In genomic region chr2:27246712-27247486, GRCm38 (mm10) we compare ENCODE assay signal across 8 mouse cellular contexts. TPM values are rescaled to one million over a fixed set of nuclear protein-coding genes. Genes with fewer than 3 reads are reported as not detected.
DNase-seq lines count a peak whose midpoint lies in the region; ATAC-seq lines count a peak whose summit lies in the region.

No protein-coding gene starts in this region.

- no peaks in the 10 kb centered on the region for H3K36me3 ChIP-seq in embryonic facial prominence, embryonic 11.5 days (replicated peaks; ENCODE audit: control insufficient read depth, insufficient read depth, low read depth, low read length)
- H3K36me3 ChIP-seq in limb, embryonic 13.5 days: no peaks in the 10 kb centered on the region
- H3K36me3 ChIP-seq in neural tube, embryonic 13.5 days: no peaks in the 10 kb centered on the region

- no peaks in the 10 kb centered on the region for H3K27me3 ChIP-seq in embryonic facial prominence, embryonic 11.5 days (ENCODE audit: control insufficient read depth, insufficient read depth, low read length)
- no peaks in the 10 kb centered on the region for H3K27me3 ChIP-seq in limb, embryonic 13.5 days
- no peaks in the 10 kb centered on the region for H3K27me3 ChIP-seq in neural tube, embryonic 13.5 days

- peak; percentile 51 for DNase-seq in cerebellum, adult 9-11 months
- no peak for DNase-seq in embryonic facial prominence, embryonic 11.5 days (ENCODE audit: low spot score)
- DNase-seq in heart, adult 9 months (ENCODE audit: low spot score in 2 of 2): peak; percentile 90 to 91
- DNase-seq in kidney, adult 8-10 months: peak; percentile 95 to 97
- DNase-seq in urinary bladder, adult 2 months (ENCODE audit: low spot score): peak; percentile 47

- no peak overlapping the region for H3K4me2 ChIP-seq in embryonic facial prominence, embryonic 11.5 days (ENCODE audit: low read depth, low read length)
- H3K4me2 ChIP-seq in limb, embryonic 13.5 days (replicated peaks): peak overlapping the region; percentile 53
- H3K4me2 ChIP-seq in neural tube, embryonic 13.5 days: peak overlapping the region; percentile 36

- ATAC-seq in cerebellum, adult (ENCODE audit: insufficient number of reproducible peaks, low FRiP score, low TSS enrichment): no peak
- ATAC-seq in embryonic facial prominence, embryonic 11.5 days (replicated peaks; ENCODE audit: insufficient number of reproducible peaks, low FRiP score, low TSS enrichment, low read depth): peak; percentile 67; the same call in 1 of the 2 replicates
- ATAC-seq in limb, embryonic 13.5 days (ENCODE audit: low FRiP score, low read depth): peak; percentile 88
- ATAC-seq in neural tube, embryonic 13.5 days (ENCODE audit: low read depth): peak; percentile 81

- H3K4me1 ChIP-seq in embryonic facial prominence, embryonic 11.5 days (ENCODE audit: control insufficient read depth, insufficient read depth, low read length): no peaks in the 10 kb centered on the region
- H3K4me1 ChIP-seq in limb, embryonic 13.5 days: peaks cover 19% of the 10 kb centered on the region
- H3K4me1 ChIP-seq in neural tube, embryonic 13.5 days (replicated peaks): peaks cover 11% of the 10 kb centered on the region; the same call in 1 of the 2 replicates

- 46% methylated on average over 7 of the region's 7 CpGs for WGBS in embryonic facial prominence, embryonic 11.5 days
- 33% methylated on average over 7 of the region's 7 CpGs for WGBS in limb, embryonic 13.5 days
- WGBS in neural tube, embryonic 13.5 days: 49% methylated on average over 7 of the region's 7 CpGs

- H3K4me3 ChIP-seq in embryonic facial prominence, embryonic 11.5 days (ENCODE audit: low read depth, low read length): no peak overlapping the region
- H3K4me3 ChIP-seq in limb, embryonic 13.5 days: peak overlapping the region; percentile 7
- no peak overlapping the region for H3K4me3 ChIP-seq in neural tube, embryonic 13.5 days

- no peak overlapping the region for H3K9ac ChIP-seq in embryonic facial prominence, embryonic 11.5 days (replicated peaks; ENCODE audit: low read length)
- peak overlapping the region; percentile 31; the same call in 1 of the 2 replicates for H3K9ac ChIP-seq in limb, embryonic 13.5 days
- H3K9ac ChIP-seq in neural tube, embryonic 13.5 days: no peak overlapping the region

- H3K9me3 ChIP-seq in embryonic facial prominence, embryonic 11.5 days (replicated peaks; ENCODE audit: control insufficient read depth, low read length): no peaks in the 10 kb centered on the region
- H3K9me3 ChIP-seq in limb, embryonic 13.5 days: no peaks in the 10 kb centered on the region
- no peaks in the 10 kb centered on the region for H3K9me3 ChIP-seq in neural tube, embryonic 13.5 days

- H3K27ac ChIP-seq in embryonic facial prominence, embryonic 11.5 days (replicated peaks; ENCODE audit: low read depth, low read length): no peak overlapping the region
- peak overlapping the region; percentile 72; the same call in 1 of the 2 replicates for H3K27ac ChIP-seq in limb, embryonic 13.5 days
- H3K27ac ChIP-seq in neural tube, embryonic 13.5 days (replicated peaks): no peak overlapping the region; the same call in 1 of the 2 replicates

RNA-seq across cellular contexts. Expression of gene Sardh, which starts 1.2 kb away (rescaled TPM):
- 2.7 and 2.8 TPM in 2 replicates for polyA plus RNA-seq in embryonic facial prominence, embryonic 11.5 days (2014; fragmentation: Nextera tagmentation; extraction: Ambion mirVana)
- polyA plus RNA-seq in limb, embryonic 13.5 days (2015; fragmentation: Nextera tagmentation; extraction: Ambion mirVana): 8.6 and 10.2 TPM in 2 replicates
- polyA plus RNA-seq in neural tube, embryonic 13.5 days (2015; fragmentation: Nextera tagmentation; extraction: Ambion mirVana): 5.0 and 6.3 TPM in 2 replicates
- 8.1 and 10.6 TPM in 2 replicates for polyA plus RNA-seq in urinary bladder, adult 2 months (2012; rRNA removed)
